19 mouse cellular contexts compared by ENCODE assay signal in genomic region chr4:149553834-149554233, GRCm38 (mm10). TPM values are rescaled to one million over a fixed set of nuclear protein-coding genes. Genes with fewer than 3 reads are reported as not detected.
DNase-seq lines count a peak whose midpoint lies in the region; ATAC-seq lines count a peak whose summit lies in the region.
"Had no signal": no experiment of that assay in that cellular context is flagged by ENCODE, and none has a peak within 500 bp of the region (broad histone marks: within the 10 kb centered on the region; RNA-seq: fewer than 3 reads in every experiment).

No protein-coding gene starts in this region.

- ATAC-seq in hindbrain, embryonic 13.5 days (ENCODE audit: low FRiP score) = no peak
- no peak for ATAC-seq in hindbrain, embryonic 16.5 days
- ATAC-seq in neural tube, embryonic 13.5 days (ENCODE audit: low read depth) = no peak
- ATAC-seq in neural tube, embryonic 15.5 days (ENCODE audit: low FRiP score) = no peak
- ATAC-seq in embryonic facial prominence, embryonic 13.5 days (ENCODE audit: insufficient number of reproducible peaks, insufficient read depth, low FRiP score, low TSS enrichment, low read depth) = no peak
- ATAC-seq: forebrain, embryonic 14.5 days; intestine, embryonic 15.5 days had no signal

- H3K36me3 ChIP-seq in hindbrain, embryonic 13.5 days = peaks cover 12% of the 10 kb centered on the region
- peaks cover 5% of the 10 kb centered on the region; the same call in 1 of the 2 replicates for H3K36me3 ChIP-seq in hindbrain, embryonic 16.5 days (ENCODE audit: control insufficient read depth, insufficient read depth, low read length)
- peaks cover 18% of the 10 kb centered on the region; the same call in 1 of the 2 replicates for H3K36me3 ChIP-seq in neural tube, embryonic 13.5 days
- H3K36me3 ChIP-seq in neural tube, embryonic 15.5 days = 0 out of 2 replicates have a peak, but pooled peaks cover 6% of the 10 kb centered on the region
- peaks cover 24% of the 10 kb centered on the region for H3K36me3 ChIP-seq in embryonic facial prominence, embryonic 13.5 days

- no peak overlapping the region for H3K4me2 ChIP-seq in hindbrain, embryonic 13.5 days
- no peak overlapping the region for H3K4me2 ChIP-seq in hindbrain, embryonic 16.5 days (ENCODE audit: low read length)
- no peak overlapping the region for H3K4me2 ChIP-seq in neural tube, embryonic 13.5 days
- H3K4me2 ChIP-seq in neural tube, embryonic 15.5 days = no peak overlapping the region
- H3K4me2 ChIP-seq in embryonic facial prominence, embryonic 13.5 days = no peak overlapping the region
- H3K4me2 ChIP-seq: embryonic facial prominence, embryonic 15.5 days; intestine, embryonic 15.5 days had no signal

- H3K9ac ChIP-seq in hindbrain, embryonic 13.5 days = no peak overlapping the region
- H3K9ac ChIP-seq in hindbrain, embryonic 16.5 days (ENCODE audit: low read depth, low read length) = no peak overlapping the region
- peak overlapping the region; percentile 22 for H3K9ac ChIP-seq in neural tube, embryonic 13.5 days
- no peak overlapping the region for H3K9ac ChIP-seq in neural tube, embryonic 15.5 days (replicated peaks)
- 0 out of 2 replicates have a peak overlapping the region, but pooled peaks have one; percentile 0 for H3K9ac ChIP-seq in embryonic facial prominence, embryonic 13.5 days
- H3K9ac ChIP-seq: embryonic facial prominence, embryonic 15.5 days; intestine, embryonic 15.5 days had no signal

- H3K27ac ChIP-seq in hindbrain, embryonic 13.5 days = 0 out of 2 replicates have a peak overlapping the region, but pooled peaks have one; percentile 5
- H3K27ac ChIP-seq in hindbrain, embryonic 16.5 days (ENCODE audit: low read depth, low read length) = no peak overlapping the region
- H3K27ac ChIP-seq in neural tube, embryonic 13.5 days (replicated peaks) = no peak overlapping the region; the same call in 1 of the 2 replicates
- no peak overlapping the region for H3K27ac ChIP-seq in neural tube, embryonic 15.5 days (replicated peaks)
- no peak overlapping the region for H3K27ac ChIP-seq in embryonic facial prominence, embryonic 13.5 days
- H3K27ac ChIP-seq: embryonic facial prominence, embryonic 15.5 days; forebrain, embryonic 10.5 days; intestine, embryonic 15.5 days had no signal

- H3K4me3 ChIP-seq in hindbrain, embryonic 13.5 days = no peak overlapping the region
- no peak overlapping the region for H3K4me3 ChIP-seq in hindbrain, embryonic 16.5 days (ENCODE audit: low read length)
- no peak overlapping the region for H3K4me3 ChIP-seq in neural tube, embryonic 13.5 days
- H3K4me3 ChIP-seq in neural tube, embryonic 15.5 days (replicated peaks) = no peak overlapping the region
- H3K4me3 ChIP-seq in embryonic facial prominence, embryonic 13.5 days = no peak overlapping the region
- H3K4me3 ChIP-seq: embryonic facial prominence, embryonic 15.5 days; erythroblast, embryonic 14.5 days; forebrain, embryonic 10.5 days; intestine, embryonic 15.5 days had no signal

- no peak for DNase-seq in kidney, postnatal 4 days
- no peak for DNase-seq in layer of hippocampus, postnatal 36 days
- DNase-seq: adrenal gland, adult 2 months; adrenal gland, postnatal 25 days; cerebellum, adult 2 months; cerebellum, postnatal 10 days; gastrocnemius, postnatal 14 days; heart, postnatal 10 days; kidney, adult 18-20 months had no signal

- WGBS in hindbrain, embryonic 13.5 days = 73% methylated on average over 7 of the region's 7 CpGs
- WGBS in hindbrain, embryonic 16.5 days = 75% methylated on average over 7 of the region's 7 CpGs
- 73% methylated on average over 7 of the region's 7 CpGs for WGBS in neural tube, embryonic 13.5 days
- 72% methylated on average over 7 of the region's 7 CpGs for WGBS in neural tube, embryonic 15.5 days
- 68% methylated on average over 7 of the region's 7 CpGs for WGBS in embryonic facial prominence, embryonic 13.5 days

- H3K9me3 ChIP-seq in hindbrain, embryonic 13.5 days = no peaks in the 10 kb centered on the region
- no peaks in the 10 kb centered on the region for H3K9me3 ChIP-seq in hindbrain, embryonic 16.5 days (ENCODE audit: control insufficient read depth, low read length)
- H3K9me3 ChIP-seq in neural tube, embryonic 13.5 days = no peaks in the 10 kb centered on the region
- H3K9me3 ChIP-seq in neural tube, embryonic 15.5 days (replicated peaks) = no peaks in the 10 kb centered on the region
- no peaks in the 10 kb centered on the region for H3K9me3 ChIP-seq in embryonic facial prominence, embryonic 13.5 days
- H3K9me3 ChIP-seq: embryonic facial prominence, embryonic 15.5 days; forebrain, embryonic 10.5 days; intestine, embryonic 15.5 days had no signal

- no peaks in the 10 kb centered on the region for H3K27me3 ChIP-seq in hindbrain, embryonic 13.5 days
- H3K27me3 ChIP-seq in hindbrain, embryonic 16.5 days (replicated peaks; ENCODE audit: control insufficient read depth, insufficient read depth, low read length) = no peaks in the 10 kb centered on the region
- H3K27me3 ChIP-seq in neural tube, embryonic 13.5 days = no peaks in the 10 kb centered on the region
- no peaks in the 10 kb centered on the region for H3K27me3 ChIP-seq in neural tube, embryonic 15.5 days (replicated peaks)
- no peaks in the 10 kb centered on the region for H3K27me3 ChIP-seq in embryonic facial prominence, embryonic 13.5 days
- H3K27me3 ChIP-seq: embryonic facial prominence, embryonic 15.5 days; intestine, embryonic 15.5 days had no signal

- peaks cover 14% of the 10 kb centered on the region; the same call in 1 of the 2 replicates for H3K4me1 ChIP-seq in hindbrain, embryonic 13.5 days (replicated peaks)
- no peaks in the 10 kb centered on the region for H3K4me1 ChIP-seq in hindbrain, embryonic 16.5 days (ENCODE audit: control insufficient read depth, insufficient read depth, low read depth, low read length)
- H3K4me1 ChIP-seq in neural tube, embryonic 13.5 days (replicated peaks) = peaks cover 12% of the 10 kb centered on the region
- H3K4me1 ChIP-seq in neural tube, embryonic 15.5 days = no peaks in the 10 kb centered on the region
- H3K4me1 ChIP-seq in embryonic facial prominence, embryonic 13.5 days = peaks cover 4% of the 10 kb centered on the region; the same call in 1 of the 2 replicates
- H3K4me1 ChIP-seq: intestine, embryonic 15.5 days had no signal

RNA-seq across cellular contexts. Expression of gene Clstn1, which starts 32.4 kb away (rescaled TPM):
- polyA plus RNA-seq in hindbrain, embryonic 13.5 days (2015; fragmentation: Nextera tagmentation; extraction: Ambion mirVana) = 64.6 and 83.6 TPM in 2 replicates
- 60.4 and 66.6 TPM in 2 replicates for polyA plus RNA-seq in hindbrain, embryonic 16.5 days (2015; fragmentation: Nextera tagmentation; extraction: Ambion mirVana)
- polyA plus RNA-seq in neural tube, embryonic 13.5 days (2015; fragmentation: Nextera tagmentation; extraction: Ambion mirVana) = 131 and 142 TPM in 2 replicates
- polyA plus RNA-seq in neural tube, embryonic 15.5 days (2015; fragmentation: Nextera tagmentation; extraction: Ambion mirVana) = 142 and 188 TPM in 2 replicates
- polyA plus RNA-seq in embryonic facial prominence, embryonic 13.5 days (2015; fragmentation: Nextera tagmentation; extraction: Ambion mirVana) = 21.5 and 51.2 TPM in 2 replicates
- 100 to 1,000 TPM; 747 to 821 TPM for total RNA-seq in layer of hippocampus, postnatal 36 days (2021)

RNA-seq across cellular contexts. Expression of gene Ctnnbip1, which starts 35.8 kb away (rescaled TPM):
- 85.3 and 85.4 TPM in 2 replicates for polyA plus RNA-seq in hindbrain, embryonic 13.5 days (2015; fragmentation: Nextera tagmentation; extraction: Ambion mirVana)
- 98.6 and 106 TPM in 2 replicates for polyA plus RNA-seq in hindbrain, embryonic 16.5 days (2015; fragmentation: Nextera tagmentation; extraction: Ambion mirVana)
- 78.3 and 79.0 TPM in 2 replicates for polyA plus RNA-seq in neural tube, embryonic 13.5 days (2015; fragmentation: Nextera tagmentation; extraction: Ambion mirVana)
- 92.7 and 103 TPM in 2 replicates for polyA plus RNA-seq in neural tube, embryonic 15.5 days (2015; fragmentation: Nextera tagmentation; extraction: Ambion mirVana)
- 65.4 and 65.6 TPM in 2 replicates for polyA plus RNA-seq in embryonic facial prominence, embryonic 13.5 days (2015; fragmentation: Nextera tagmentation; extraction: Ambion mirVana)
- 10 to 100 TPM; 33.6 to 37.4 TPM for total RNA-seq in layer of hippocampus, postnatal 36 days (2021)

Comparison
In these comparisons a context has a peak if more than half of its experiments do, and no peak if none do; other contexts are left out.
1. H3K9ac ChIP-seq: peak in neural tube, embryonic 13.5 days (single experiment) and embryonic facial prominence, embryonic 13.5 days (single experiment); none in hindbrain, embryonic 13.5 days (single experiment), hindbrain, embryonic 16.5 days (single experiment) and neural tube, embryonic 15.5 days (single experiment).